Mouse (Mus musculus) small intestine, adult 2 months (tissue): Measurements from ENCODE around the gene Ints14.

Experiments
- CTCF ChIP-seq: fragments of 200-500 bp; IDR thresholded peaks from 2 replicates; pipeline ENCODE4 v1.5.1; 2012; ENCODE audit warnings: low read depth, mild to moderate bottlenecking, control low read depth, inconsistent platforms, low read length, moderate library complexity, mixed read lengths; ENCODE audit not compliant: insufficient replicate concordance, insufficient read length; ENCODE audit errors: extremely low read depth
- POLR2A ChIP-seq: fragments of 200-500 bp; IDR thresholded peaks from 2 replicates; pipeline ENCODE4 v1.6.1; 2012; ENCODE audit warnings: low read depth, mild to moderate bottlenecking, control low read depth, inconsistent platforms, low read length, moderate library complexity

GRCm38 (mm10) chr9:64913973-64914372 lies 46.7 kb upstream of the Ints14 start:
- TF ChIP-seq CTCF: no peak
- TF ChIP-seq POLR2A: no peak
